17 mouse cellular contexts compared by ENCODE assay signal in genomic region chr5:125574886-125575285, GRCm38 (mm10). TPM values are rescaled to one million over a fixed set of nuclear protein-coding genes. Genes with fewer than 3 reads are reported as not detected.
DNase-seq lines count a peak whose midpoint lies in the region; ATAC-seq and TF ChIP-seq lines count a peak whose summit lies in the region.
"Had no signal": no experiment of that assay in that cellular context is flagged by ENCODE, and none has a peak within 500 bp of the region (broad histone marks: within the 10 kb centered on the region; RNA-seq: fewer than 3 reads in every experiment).

No protein-coding gene starts in this region.

- no peak overlapping the region for H3K4me2 ChIP-seq in neural tube, embryonic 11.5 days (ENCODE audit: low read depth)
- no peak overlapping the region for H3K4me2 ChIP-seq in forebrain, embryonic 15.5 days (replicated peaks)
- H3K4me2 ChIP-seq in liver, postnatal 0 days (ENCODE audit: low read depth, low read length): no peak overlapping the region
- H3K4me2 ChIP-seq: limb, embryonic 12.5 days had no signal

- 0 out of 2 replicates have a peak, but pooled peaks cover 5% of the 10 kb centered on the region for H3K4me1 ChIP-seq in neural tube, embryonic 11.5 days (ENCODE audit: control insufficient read depth, insufficient read depth, low read length)
- H3K4me1 ChIP-seq in forebrain, embryonic 15.5 days: peaks cover 21% of the 10 kb centered on the region
- H3K4me1 ChIP-seq in liver, postnatal 0 days (ENCODE audit: insufficient read depth): no peaks in the 10 kb centered on the region

- no peak overlapping the region for H3K9ac ChIP-seq in neural tube, embryonic 11.5 days (ENCODE audit: low read length)
- no peak overlapping the region for H3K9ac ChIP-seq in forebrain, embryonic 15.5 days (replicated peaks)
- H3K9ac ChIP-seq in liver, postnatal 0 days (replicated peaks): no peak overlapping the region
- H3K9ac ChIP-seq: limb, embryonic 12.5 days had no signal

- no peak for TF ChIP-seq EP300 in liver, postnatal 0 days (IDR thresholded peaks at IDR 0.05; ENCODE audit: low read depth)

- no peaks in the 10 kb centered on the region for H3K36me3 ChIP-seq in neural tube, embryonic 11.5 days (ENCODE audit: control insufficient read depth, insufficient read depth, low read length)
- no peaks in the 10 kb centered on the region for H3K36me3 ChIP-seq in forebrain, embryonic 15.5 days
- no peaks in the 10 kb centered on the region for H3K36me3 ChIP-seq in liver, postnatal 0 days (replicated peaks; ENCODE audit: insufficient read depth, low read length)
- H3K36me3 ChIP-seq: limb, embryonic 12.5 days had no signal

- no peak for ATAC-seq in neural tube, embryonic 11.5 days (ENCODE audit: insufficient read depth, low FRiP score, low TSS enrichment)
- ATAC-seq in forebrain, embryonic 15.5 days (replicated peaks): no peak
- ATAC-seq in liver, postnatal 0 days: no peak
- ATAC-seq: intestine, embryonic 16.5 days had no signal

- no peaks in the 10 kb centered on the region for H3K27me3 ChIP-seq in neural tube, embryonic 11.5 days (ENCODE audit: control insufficient read depth, insufficient read depth, low read length)
- no peaks in the 10 kb centered on the region for H3K27me3 ChIP-seq in forebrain, embryonic 15.5 days
- H3K27me3 ChIP-seq in liver, postnatal 0 days (ENCODE audit: insufficient read depth, low read length): no peaks in the 10 kb centered on the region
- H3K27me3 ChIP-seq: limb, embryonic 12.5 days had no signal

- DNase-seq in embryo, embryonic 10 days (ENCODE audit: low spot score): peak; percentile 13
- DNase-seq in embryo, embryonic 9.5 days (ENCODE audit: extremely low spot score): no peak
- peak; percentile 29 for DNase-seq in neural tube, embryonic 11.5 days (ENCODE audit: low spot score)
- no peak for DNase-seq in neural tube, embryonic 10.5 days (ENCODE audit: extremely low spot score, low spot score)
- peak; percentile 36 for DNase-seq in retina, postnatal 1 day
- no peak for DNase-seq in liver, postnatal 0 days
- DNase-seq in urinary bladder, postnatal 4 days (ENCODE audit: low spot score in 2 of 2): no peak
- DNase-seq: adrenal gland, adult 8-10 months; cerebellum, postnatal 14 days; heart, postnatal 14 days; kidney, postnatal 10 days; lung, postnatal 4 days; right cerebral cortex, postnatal 4 days had no signal

- no peak for TF ChIP-seq CTCF in liver, postnatal 0 days (IDR thresholded peaks at IDR 0.05; ENCODE audit: low read depth)

- H3K4me3 ChIP-seq in neural tube, embryonic 11.5 days (ENCODE audit: low read depth, low read length): no peak overlapping the region
- H3K4me3 ChIP-seq in forebrain, embryonic 15.5 days: no peak overlapping the region
- no peak overlapping the region for H3K4me3 ChIP-seq in liver, postnatal 0 days (ENCODE audit: low read depth, low read length)
- H3K4me3 ChIP-seq: limb, embryonic 12.5 days had no signal

- H3K27ac ChIP-seq in neural tube, embryonic 11.5 days (ENCODE audit: low read depth, low read length): no peak overlapping the region
- 0 out of 2 replicates have a peak overlapping the region, but pooled peaks have one; percentile 4 for H3K27ac ChIP-seq in forebrain, embryonic 15.5 days (replicated peaks)
- no peak overlapping the region for H3K27ac ChIP-seq in liver, postnatal 0 days (ENCODE audit: low read depth)
- H3K27ac ChIP-seq: limb, embryonic 12.5 days had no signal

- H3K9me3 ChIP-seq in neural tube, embryonic 11.5 days (ENCODE audit: control insufficient read depth, low read length): no peaks in the 10 kb centered on the region
- no peaks in the 10 kb centered on the region for H3K9me3 ChIP-seq in forebrain, embryonic 15.5 days
- H3K9me3 ChIP-seq in liver, postnatal 0 days (ENCODE audit: low read length): no peaks in the 10 kb centered on the region

- 5% methylated on average over 8 of the region's 8 CpGs for WGBS in neural tube, embryonic 11.5 days
- 3% methylated on average over 8 of the region's 8 CpGs for WGBS in forebrain, embryonic 15.5 days
- 24% methylated on average over 8 of the region's 8 CpGs for WGBS in liver, postnatal 0 days (ENCODE audit: insufficient replicate concordance)

RNA-seq across cellular contexts. Expression of gene Tmem132b, which starts 43.3 kb away (rescaled TPM):
- polyA plus RNA-seq in neural tube, embryonic 11.5 days (2014; fragmentation: Nextera tagmentation; extraction: Ambion mirVana): 1.4 and 1.5 TPM in 2 replicates
- 8.2 and 8.3 TPM in 2 replicates for polyA plus RNA-seq in forebrain, embryonic 15.5 days (2015; fragmentation: Nextera tagmentation; extraction: Ambion mirVana)
- polyA plus RNA-seq in liver, postnatal 0 days (2015; fragmentation: Nextera tagmentation; extraction: Ambion mirVana): not detected in 2 replicates
- polyA plus RNA-seq: liver, embryonic 16.5 days had no signal

Comparison
In these comparisons a context has a peak if more than half of its experiments do, and no peak if none do; other contexts are left out.
1. DNase-seq: peak in embryo, embryonic 10 days (single experiment), neural tube, embryonic 11.5 days (single experiment) and retina, postnatal 1 day (single experiment); none in embryo, embryonic 9.5 days (single experiment), neural tube, embryonic 10.5 days (single experiment), liver, postnatal 0 days (single experiment) and urinary bladder, postnatal 4 days (0 of 2).